Mouse (Mus musculus): Measurements from ENCODE around the gene Eef1b2. TPM values are rescaled to one million over a fixed set of nuclear protein-coding genes. Genes with fewer than 3 reads are reported as not detected.

Eef1b2 gene
- total and polyA plus RNA-seq, 3 experiments = 1,302 to 1,881 (median 1,842) TPM

DNA sequence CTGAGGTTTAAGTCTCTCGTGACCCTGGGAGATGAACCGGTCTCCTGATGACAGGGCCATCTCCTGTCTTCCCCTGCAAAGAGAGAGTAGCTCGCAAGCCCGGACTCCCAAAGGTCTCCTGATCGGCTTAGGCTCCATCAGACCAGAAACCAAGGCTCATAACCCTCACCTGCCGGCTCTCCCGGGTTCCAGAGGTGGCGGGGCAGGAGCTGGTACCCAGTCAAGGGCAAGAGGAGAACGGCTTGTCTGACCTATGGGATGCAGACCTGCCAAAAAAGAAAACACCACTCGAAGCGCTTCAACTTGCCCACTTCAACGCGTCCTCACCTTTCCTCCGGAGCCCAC, 394 bp upstream of the Eef1b2 start:
- no peak for DNase-seq (ENCODE audit: extremely low read depth)
- in situ Hi-C loops (cut with MboI; ENCODE audit: low pct_ligation_motif_present, low pct_unique_long_range_greater_than_20kb, low sequenced_read_pairs) = no loop called here
- Histone ChIP-seq H3K4me2 (ENCODE audit: insufficient read depth, low read depth, poor library complexity, severe bottlenecking) (peak overlapping the region; percentile 93; the same call in 1 of the 2 replicates), H3K9me3 (replicated peaks; ENCODE audit: low read length) (no peaks in the 10 kb centered on the region), H3K27ac (ENCODE audit: insufficient read depth, low read depth) (peak overlapping the region; percentile 21; the same call in 1 of the 2 replicates), H3K4me3 (replicated peaks in 1 of 3; ENCODE audit: low read depth in 2 of 3, low read length in 2 of 3, poor library complexity in 1 of 3) (peak overlapping the region; percentile 87 to 91 (median 89)), H3K36me3 (replicated peaks in 1 of 2; ENCODE audit: control insufficient read depth in 1 of 2, insufficient read depth in 1 of 2, low read length in 1 of 2) (peaks cover 26 to 49% of the 10 kb centered on the region in 2 experiments), H3K9ac (ENCODE audit: insufficient read depth, low read depth) (peak overlapping the region; percentile 85), H3K4me1 (ENCODE audit: control insufficient read depth in 1 of 2, insufficient read depth in 2 of 2) (peaks cover 0 to 38% of the 10 kb centered on the region in 2 experiments; a peak in 2 of 4 replicates), H3K79me2 (replicated peaks; ENCODE audit: control insufficient read depth, extremely low read depth, insufficient read depth, poor library complexity, severe bottlenecking) (peaks cover 55% of the 10 kb centered on the region), H3K27me3 (replicated peaks) (no peaks in the 10 kb centered on the region)
- TF ChIP-seq UBTF (IDR thresholded peaks at IDR 0.05; ENCODE audit: low read depth, low read length) (no peak), TBP (conservative IDR thresholded peaks at IDR 0.05; ENCODE audit: low read depth, low read length) (no peak), MXI1 (IDR thresholded peaks at IDR 0.05; ENCODE audit: low read depth, low read length) (no peak), USF1 (IDR thresholded peaks at IDR 0.05; ENCODE audit: low read depth, low read length) (no peak), PAX5 (IDR thresholded peaks at IDR 0.05; ENCODE audit: low read length) (no peak), EP300 (IDR thresholded peaks at IDR 0.05; ENCODE audit: low read length) (no peak), SMC3 (IDR thresholded peaks at IDR 0.05; ENCODE audit: low read depth, low read length) (no peak), ZMIZ1 (IDR thresholded peaks at IDR 0.05; ENCODE audit: low read depth, low read length) (no peak; the same call in 1 of the 2 replicates), ELF1 (IDR thresholded peaks at IDR 0.05; ENCODE audit: low read depth, low read length) (no peak), RCOR1 (conservative IDR thresholded peaks at IDR 0.05; ENCODE audit: low read depth, low read length) (no peak), E2F4 (IDR thresholded peaks at IDR 0.05; ENCODE audit: insufficient replicate concordance, low read depth, low read length) (no peak), POLR2A (IDR thresholded peaks at IDR 0.05; ENCODE audit: low read depth, low read length) (no peak), HCFC1 (IDR thresholded peaks at IDR 0.05; ENCODE audit: low read depth, low read length) (no peak), RAD21 (IDR thresholded peaks at IDR 0.05; ENCODE audit: low read depth, low read length) (no peak), POLR2AphosphoS2 (IDR thresholded peaks at IDR 0.05; ENCODE audit: low read depth, low read length) (no peak), MAX (IDR thresholded peaks at IDR 0.05; ENCODE audit: low read length) (no peak), ZC3H11A (IDR thresholded peaks at IDR 0.05; ENCODE audit: low read depth, low read length) (no peak), ZNF384 (IDR thresholded peaks at IDR 0.05; ENCODE audit: low read depth, low read length) (no peak), MAZ (IDR thresholded peaks at IDR 0.05; ENCODE audit: low read depth, low read length) (no peak)
- dilution Hi-C loops (cut with MboI; ENCODE audit: extremely low pct_ligation_motif_present, extremely low pct_unique_long_range_greater_than_20kb, low sequenced_read_pairs) = no loop called here

DNA sequence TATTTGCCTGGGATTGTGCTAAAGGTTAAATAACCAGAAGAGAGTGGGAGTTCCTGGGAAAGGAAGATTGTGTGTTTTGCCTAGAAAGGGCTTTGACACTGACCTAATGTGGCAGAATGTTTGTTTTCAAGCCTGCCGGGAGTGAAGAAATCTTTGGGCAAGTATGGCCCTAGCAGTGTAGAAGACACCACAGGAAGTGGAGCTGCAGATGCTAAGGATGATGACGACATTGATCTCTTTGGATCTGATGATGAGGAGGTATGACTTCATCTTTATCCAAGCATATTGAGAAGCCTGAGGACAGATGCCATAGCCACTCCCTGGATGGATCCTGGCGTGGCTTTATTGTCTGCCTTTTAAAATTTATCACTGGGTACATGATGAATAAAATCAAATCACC, 1.7 kb downstream of the Eef1b2 start:
- peaks cover 29 to 51% of the 10 kb centered on the region in 2 experiments for H3K36me3 ChIP-seq (replicated peaks in 1 of 2; ENCODE audit: control insufficient read depth in 1 of 2, insufficient read depth in 1 of 2, low read length in 1 of 2)
- H3K9ac ChIP-seq (ENCODE audit: insufficient read depth, low read depth) = peak overlapping the region; percentile 97
- dilution Hi-C loops (cut with MboI; ENCODE audit: extremely low pct_ligation_motif_present, extremely low pct_unique_long_range_greater_than_20kb, low sequenced_read_pairs) = no loop called here
- H3K4me1 ChIP-seq (ENCODE audit: control insufficient read depth in 1 of 2, insufficient read depth in 2 of 2) = peaks cover 0 to 38% of the 10 kb centered on the region in 2 experiments; a peak in 2 of 4 replicates
- in situ Hi-C loops (cut with MboI; ENCODE audit: low pct_ligation_motif_present, low pct_unique_long_range_greater_than_20kb, low sequenced_read_pairs) = no loop called here
- H3K27me3 ChIP-seq (replicated peaks) = no peaks in the 10 kb centered on the region
- H3K4me3 ChIP-seq (replicated peaks in 1 of 3; ENCODE audit: low read depth in 2 of 3, low read length in 2 of 3, poor library complexity in 1 of 3) = peak overlapping the region; percentile 87 to 91 (median 89)
- H3K4me2 ChIP-seq (ENCODE audit: insufficient read depth, low read depth, poor library complexity, severe bottlenecking) = peak overlapping the region; percentile 96
- no peak for TF ChIP-seq RAD21 (IDR thresholded peaks at IDR 0.05; ENCODE audit: low read depth, low read length)
- no peak for TF ChIP-seq SMC3 (IDR thresholded peaks at IDR 0.05; ENCODE audit: low read depth, low read length)
- TF ChIP-seq CTCF (conservative IDR thresholded peaks at IDR 0.05 in 1 of 2, IDR thresholded peaks at IDR 0.05 in 1 of 2; ENCODE audit: low read depth in 2 of 2, low read length in 2 of 2) = no peak
- no peak for TF ChIP-seq JUN (IDR thresholded peaks at IDR 0.05; ENCODE audit: insufficient read depth, low read depth, low read length)
- TF ChIP-seq PAX5 (IDR thresholded peaks at IDR 0.05; ENCODE audit: low read length) = no peak
- no peak for TF ChIP-seq USF1 (IDR thresholded peaks at IDR 0.05; ENCODE audit: low read depth, low read length)
- TF ChIP-seq HCFC1 (IDR thresholded peaks at IDR 0.05; ENCODE audit: low read depth, low read length) = no peak
- no peak for TF ChIP-seq NRF1 (IDR thresholded peaks at IDR 0.05; ENCODE audit: low read depth, low read length)
- TF ChIP-seq MYC (IDR thresholded peaks at IDR 0.05; ENCODE audit: low read depth, low read length) = no peak
- TF ChIP-seq RCOR1 (conservative IDR thresholded peaks at IDR 0.05; ENCODE audit: low read depth, low read length) = no peak
- TF ChIP-seq KAT2A (IDR thresholded peaks at IDR 0.05; ENCODE audit: insufficient replicate concordance, low read length) = no peak
- no peak for TF ChIP-seq ZKSCAN1 (IDR thresholded peaks at IDR 0.05; ENCODE audit: borderline replicate concordance, low read depth, low read length)
- no peak for TF ChIP-seq MAZ (IDR thresholded peaks at IDR 0.05; ENCODE audit: low read depth, low read length)
- no peak for TF ChIP-seq MAFK (IDR thresholded peaks at IDR 0.05; ENCODE audit: insufficient replicate concordance, low read length)
- TF ChIP-seq UBTF (IDR thresholded peaks at IDR 0.05; ENCODE audit: low read depth, low read length) = no peak
- no peak for TF ChIP-seq CHD1 (IDR thresholded peaks at IDR 0.05; ENCODE audit: low read depth, low read length)
- TF ChIP-seq ZC3H11A (IDR thresholded peaks at IDR 0.05; ENCODE audit: low read depth, low read length) = no peak
- no peak for TF ChIP-seq NELFE (IDR thresholded peaks at IDR 0.05; ENCODE audit: low read depth, low read length)
- TF ChIP-seq EP300 (IDR thresholded peaks at IDR 0.05; ENCODE audit: low read length) = no peak
- H3K27ac ChIP-seq (ENCODE audit: insufficient read depth, low read depth) = no peak overlapping the region
- peaks cover 47% of the 10 kb centered on the region for H3K79me2 ChIP-seq (replicated peaks; ENCODE audit: control insufficient read depth, extremely low read depth, insufficient read depth, poor library complexity, severe bottlenecking)
- H3K9me3 ChIP-seq (replicated peaks; ENCODE audit: low read length) = no peaks in the 10 kb centered on the region
- peak; percentile 48 for DNase-seq (ENCODE audit: extremely low read depth)

Measured in CH12.LX (cell line).